Comparison of ENCODE assay signal across 8 mouse cellular contexts in genomic region chr19:46314151-46314601, GRCm38 (mm10). TPM values are rescaled to one million over a fixed set of nuclear protein-coding genes. Genes with fewer than 3 reads are reported as not detected.
DNase-seq lines count a peak whose midpoint lies in the region; ATAC-seq and TF ChIP-seq lines count a peak whose summit lies in the region.

No protein-coding gene starts in this region.

- no peak overlapping the region for H3K27ac ChIP-seq in forebrain, embryonic 10.5 days
- H3K27ac ChIP-seq in forebrain, embryonic 16.5 days (ENCODE audit: low read length): no peak overlapping the region
- H3K27ac ChIP-seq in liver, embryonic 14.5 days: peak overlapping the region; percentile 90

- peaks cover 23% of the 10 kb centered on the region; the same call in 1 of the 2 replicates for H3K36me3 ChIP-seq in forebrain, embryonic 10.5 days (replicated peaks)
- no peaks in the 10 kb centered on the region for H3K36me3 ChIP-seq in forebrain, embryonic 16.5 days (ENCODE audit: control insufficient read depth, insufficient read depth)
- no peaks in the 10 kb centered on the region for H3K36me3 ChIP-seq in liver, embryonic 14.5 days (replicated peaks; ENCODE audit: control insufficient read depth, insufficient read depth, low read depth)

- no peak for ATAC-seq in forebrain, embryonic 16.5 days
- peak; percentile 40 for ATAC-seq in liver, embryonic 14.5 days (ENCODE audit: insufficient read depth)
- no peak for ATAC-seq in granulocyte monocyte progenitor cell, adult 5-6 weeks (replicated peaks; ENCODE audit: poor library complexity, severe bottlenecking)

- peaks cover 44% of the 10 kb centered on the region for H3K4me1 ChIP-seq in forebrain, embryonic 10.5 days
- H3K4me1 ChIP-seq in forebrain, embryonic 16.5 days (replicated peaks; ENCODE audit: control insufficient read depth, insufficient read depth, low read length): peaks cover 33% of the 10 kb centered on the region
- peaks cover 36 to 40% of the 10 kb centered on the region in 2 experiments for H3K4me1 ChIP-seq in liver, embryonic 14.5 days (replicated peaks; ENCODE audit: control insufficient read depth in 2 of 2, insufficient read depth in 2 of 2, low read length in 1 of 2)

- TF ChIP-seq CTCF in liver, embryonic 14.5 days (IDR thresholded peaks at IDR 0.05; ENCODE audit: low read depth): no peak

- no peaks in the 10 kb centered on the region for H3K9me3 ChIP-seq in forebrain, embryonic 10.5 days
- H3K9me3 ChIP-seq in forebrain, embryonic 16.5 days (ENCODE audit: control insufficient read depth, low read length): no peaks in the 10 kb centered on the region
- no peaks in the 10 kb centered on the region for H3K9me3 ChIP-seq in liver, embryonic 14.5 days (ENCODE audit: control insufficient read depth, low read length)

- no peak overlapping the region for H3K9ac ChIP-seq in forebrain, embryonic 16.5 days (replicated peaks; ENCODE audit: low read depth, low read length)
- peak overlapping the region; percentile 61 for H3K9ac ChIP-seq in liver, embryonic 14.5 days (replicated peaks)

- WGBS in forebrain, embryonic 10.5 days: 12% methylated on average over 18 of the region's 18 CpGs
- WGBS in forebrain, embryonic 16.5 days: 14% methylated on average over 18 of the region's 18 CpGs
- WGBS in liver, embryonic 14.5 days (ENCODE audit: insufficient replicate concordance): 4% methylated on average over 18 of the region's 18 CpGs

- no peak overlapping the region for H3K4me2 ChIP-seq in forebrain, embryonic 16.5 days (ENCODE audit: low read length)
- peak overlapping the region; percentile 65 for H3K4me2 ChIP-seq in liver, embryonic 14.5 days (ENCODE audit: low read depth)

- peak overlapping the region; percentile 4; the same call in 1 of the 2 replicates for H3K4me3 ChIP-seq in forebrain, embryonic 10.5 days
- no peak overlapping the region for H3K4me3 ChIP-seq in forebrain, embryonic 16.5 days (replicated peaks; ENCODE audit: low read length)
- H3K4me3 ChIP-seq in liver, embryonic 14.5 days (ENCODE audit: insufficient read depth in 1 of 2, low read depth in 2 of 2, low read length in 2 of 2): peak overlapping the region; percentile 44 to 47

- TF ChIP-seq EP300 in liver, embryonic 14.5 days (IDR thresholded peaks at IDR 0.05; ENCODE audit: low read depth): peak; percentile 37; the same call in 1 of the 2 replicates

- DNase-seq in forebrain, embryonic 10.5 days (ENCODE audit: extremely low spot score, low spot score): no peak
- DNase-seq in lung, adult 18-20 months: peak; percentile 29 to 45
- DNase-seq in lung, postnatal 25 days (ENCODE audit: low spot score): no peak
- peak; percentile 62 for DNase-seq in cerebellum, adult 11-12 months
- DNase-seq in liver, embryonic 14.5 days (ENCODE audit: low read depth in 3 of 3, low spot score in 3 of 3): peak; percentile 53 to 62 (median 61)
- no peak for DNase-seq in left cerebral cortex, adult 11 months (ENCODE audit: low spot score)

- peaks cover 98% of the 10 kb centered on the region for H3K27me3 ChIP-seq in forebrain, embryonic 10.5 days (ENCODE audit: poor library complexity, severe bottlenecking)
- peaks cover 49% of the 10 kb centered on the region for H3K27me3 ChIP-seq in forebrain, embryonic 16.5 days (replicated peaks; ENCODE audit: control insufficient read depth, insufficient read depth, low read length)
- H3K27me3 ChIP-seq in liver, embryonic 14.5 days (ENCODE audit: control insufficient read depth, insufficient read depth, low read length): peaks cover 35% of the 10 kb centered on the region

RNA-seq across cellular contexts. Expression of gene Nfkb2, which starts 10.1 kb away (rescaled TPM):
- polyA plus RNA-seq in forebrain, embryonic 10.5 days (2016; fragmentation: Nextera tagmentation; extraction: Ambion mirVana): 3.8 and 3.9 TPM in 2 replicates
- 1.8 and 1.9 TPM in 2 replicates for polyA plus RNA-seq in forebrain, embryonic 16.5 days (2015; fragmentation: Nextera tagmentation; extraction: Ambion mirVana)
- polyA plus RNA-seq in liver, embryonic 14.5 days (2012; rRNA removed): 4.0 and 4.5 TPM in 2 replicates
- 2.6 and 3.9 TPM in 2 replicates for polyA plus RNA-seq in liver, embryonic 14.5 days (2014; fragmentation: Nextera tagmentation; extraction: Ambion mirVana)
- total RNA-seq in granulocyte monocyte progenitor cell, adult 5-6 weeks (2014; fragmentation: Nextera tagmentation): 3.6 and 4.6 TPM in 2 replicates
- total RNA-seq in granulocyte monocyte progenitor cell, adult 5-6 weeks (2017): 4.3 and 4.7 TPM in 2 replicates

RNA-seq across cellular contexts. Expression of gene Psd, which starts 12.8 kb away (rescaled TPM):
- 2.8 and 2.9 TPM in 2 replicates for polyA plus RNA-seq in forebrain, embryonic 10.5 days (2016; fragmentation: Nextera tagmentation; extraction: Ambion mirVana)
- 74.1 and 89.8 TPM in 2 replicates for polyA plus RNA-seq in forebrain, embryonic 16.5 days (2015; fragmentation: Nextera tagmentation; extraction: Ambion mirVana)
- polyA plus RNA-seq in liver, embryonic 14.5 days (2012; rRNA removed): 4.9 and 5.9 TPM in 2 replicates
- polyA plus RNA-seq in liver, embryonic 14.5 days (2014; fragmentation: Nextera tagmentation; extraction: Ambion mirVana): 4.9 and 6.2 TPM in 2 replicates
- total RNA-seq in granulocyte monocyte progenitor cell, adult 5-6 weeks (2014; fragmentation: Nextera tagmentation): not detected in 2 replicates
- total RNA-seq in granulocyte monocyte progenitor cell, adult 5-6 weeks (2017): not detected in 2 replicates

RNA-seq across cellular contexts. Expression of gene Fbxl15, which starts 13.8 kb away (rescaled TPM):
- polyA plus RNA-seq in forebrain, embryonic 10.5 days (2016; fragmentation: Nextera tagmentation; extraction: Ambion mirVana): 17.9 and 18.0 TPM in 2 replicates
- polyA plus RNA-seq in forebrain, embryonic 16.5 days (2015; fragmentation: Nextera tagmentation; extraction: Ambion mirVana): 40.1 and 44.2 TPM in 2 replicates
- 6.3 and 8.0 TPM in 2 replicates for polyA plus RNA-seq in liver, embryonic 14.5 days (2012; rRNA removed)
- polyA plus RNA-seq in liver, embryonic 14.5 days (2014; fragmentation: Nextera tagmentation; extraction: Ambion mirVana): 10.0 and 12.5 TPM in 2 replicates
- 0.53 TPM in 1 of 2 replicates, not detected in the other for total RNA-seq in granulocyte monocyte progenitor cell, adult 5-6 weeks (2014; fragmentation: Nextera tagmentation)
- 2.4 and 3.3 TPM in 2 replicates for total RNA-seq in granulocyte monocyte progenitor cell, adult 5-6 weeks (2017)

RNA-seq across cellular contexts. Expression of gene Cuedc2, which starts 24.3 kb away (rescaled TPM):
- 206 and 224 TPM in 2 replicates for polyA plus RNA-seq in forebrain, embryonic 10.5 days (2016; fragmentation: Nextera tagmentation; extraction: Ambion mirVana)
- 375 and 392 TPM in 2 replicates for polyA plus RNA-seq in forebrain, embryonic 16.5 days (2015; fragmentation: Nextera tagmentation; extraction: Ambion mirVana)
- polyA plus RNA-seq in liver, embryonic 14.5 days (2012; rRNA removed): 35.3 and 54.9 TPM in 2 replicates
- 76.6 and 79.2 TPM in 2 replicates for polyA plus RNA-seq in liver, embryonic 14.5 days (2014; fragmentation: Nextera tagmentation; extraction: Ambion mirVana)
- total RNA-seq in granulocyte monocyte progenitor cell, adult 5-6 weeks (2014; fragmentation: Nextera tagmentation): 104 and 108 TPM in 2 replicates
- 158 and 161 TPM in 2 replicates for total RNA-seq in granulocyte monocyte progenitor cell, adult 5-6 weeks (2017)

RNA-seq across cellular contexts. Expression of gene Mfsd13a, which starts 26.7 kb away (rescaled TPM):
- polyA plus RNA-seq in forebrain, embryonic 10.5 days (2016; fragmentation: Nextera tagmentation; extraction: Ambion mirVana): 12.5 and 13.3 TPM in 2 replicates
- polyA plus RNA-seq in forebrain, embryonic 16.5 days (2015; fragmentation: Nextera tagmentation; extraction: Ambion mirVana): 12.2 and 12.3 TPM in 2 replicates
- polyA plus RNA-seq in liver, embryonic 14.5 days (2012; rRNA removed): 9.5 and 12.5 TPM in 2 replicates
- polyA plus RNA-seq in liver, embryonic 14.5 days (2014; fragmentation: Nextera tagmentation; extraction: Ambion mirVana): 8.3 and 9.5 TPM in 2 replicates
- 71.4 and 82.0 TPM in 2 replicates for total RNA-seq in granulocyte monocyte progenitor cell, adult 5-6 weeks (2014; fragmentation: Nextera tagmentation)
- total RNA-seq in granulocyte monocyte progenitor cell, adult 5-6 weeks (2017): 15.7 and 18.7 TPM in 2 replicates

Comparison
In these comparisons a context has a peak if more than half of its experiments do, and no peak if none do; other contexts are left out.
1. DNase-seq: peak in lung, adult 18-20 months (2 of 2), cerebellum, adult 11-12 months (single experiment) and liver, embryonic 14.5 days (3 of 3); none in forebrain, embryonic 10.5 days (single experiment), lung, postnatal 25 days (single experiment) and left cerebral cortex, adult 11 months (single experiment).
2. RNA of gene Psd, which starts 12.8 kb away (polyA plus RNA-seq): 74.1 to 89.8 TPM in forebrain, embryonic 16.5 days; 4.9 to 6.2 TPM in liver, embryonic 14.5 days and 2.8 to 2.9 TPM in forebrain, embryonic 10.5 days; every median in the first group is over 10 times any median in the second.